Mouse (Mus musculus): ENCODE data around the gene Strada. TPM values are rescaled to one million over a fixed set of nuclear protein-coding genes. Genes with fewer than 3 reads are reported as not detected.
"Not testable (repeated sequence)": the region's sequence is repeated elsewhere in the genome, so short reads cannot be mapped to it uniquely, and the experiment has no call there.

Strada gene
- 1 to 10 TPM; 6.4 to 6.6 TPM for total RNA-seq (2021)

- DNase-seq (ENCODE audit: low spot score), result no peak
- intact Hi-C loops (cut with DNase I), result no loop called here
Measured at GRCm38 (mm10) chr11:106202123-106202465, at the start of gene Strada. Strada (minus strand) TSS chr11:106202168.

- DNase-seq (ENCODE audit: low spot score), result no peak
- intact Hi-C loops (cut with DNase I), result no loop called here
Measured at GRCm38 (mm10) chr11:106249326-106249725, 47.4 kb upstream of the Strada start.

- no peak for DNase-seq (ENCODE audit: low spot score)
- intact Hi-C loops (cut with DNase I), result no loop called here
Measured at GRCm38 (mm10) chr11:106246834-106247233, 44.9 kb upstream of the Strada start.

- not testable (repeated sequence) for DNase-seq (ENCODE audit: low spot score)
Measured at GRCm38 (mm10) chr11:106233978-106234377, 32.0 kb upstream of the Strada start.

GRCm38 (mm10) chr11:106220603-106221002 is 18.6 kb upstream of the Strada start:
- intact Hi-C loops (cut with DNase I), result no loop called here
- DNase-seq (ENCODE audit: low spot score), result no peak

More at GRCm38 (mm10) chr11:106233978-106234377, 32.0 kb upstream of the Strada start:
- intact Hi-C loops (cut with DNase I), result not testable (repeated sequence)

GRCm38 (mm10) chr11:106216730-106217490 is 14.9 kb upstream of the Strada start, which contains the start of gene Ddx42:
Ddx42 (plus strand) TSS chr11:106216926.
- intact Hi-C loops (cut with DNase I), result loop anchor here (2.0 kb wide), 1 partner anchor 56 kb away; the partner anchor contains the start of gene Smarcd2
- peak; percentile 84 for DNase-seq (ENCODE audit: low spot score)

GRCm38 (mm10) chr11:106215927-106216729 is 14.2 kb upstream of the Strada start, which contains the start of gene Ccdc47:
Ccdc47 (minus strand) TSS chr11:106216344.
- intact Hi-C loops (cut with DNase I), result loop anchor here (2.0 kb wide), 2 partner anchors 21 to 57 kb away; partner anchors contain the start of gene Smarcd2
- peak; percentile 93 for DNase-seq (ENCODE audit: low spot score)

GRCm38 (mm10) chr11:106215450-106215859 is 13.5 kb upstream of the Strada start:
- no peak for DNase-seq (ENCODE audit: low spot score)
- intact Hi-C loops (cut with DNase I), result loop anchor here (2.0 kb wide), 1 partner anchor 21 kb away; no protein-coding TSS in a partner anchor

GRCm38 (mm10) chr11:106214856-106215255 is 12.9 kb upstream of the Strada start:
- DNase-seq (ENCODE audit: low spot score), result no peak
- intact Hi-C loops (cut with DNase I), result loop anchor here (2.0 kb wide), 1 partner anchor 20 kb away; no protein-coding TSS in a partner anchor

GRCm38 (mm10) chr11:106212771-106213170 is 10.8 kb upstream of the Strada start:
- DNase-seq (ENCODE audit: low spot score), result no peak
- intact Hi-C loops (cut with DNase I), result no loop called here

GRCm38 (mm10) chr11:106201337-106202122 is 438 bp downstream of the Strada start:
- DNase-seq (ENCODE audit: low spot score), result no peak
- intact Hi-C loops (cut with DNase I), result no loop called here

GRCm38 (mm10) chr11:106200756-106201155 is 1.2 kb downstream of the Strada start:
- DNase-seq (ENCODE audit: low spot score), result no peak
- intact Hi-C loops (cut with DNase I), result no loop called here

GRCm38 (mm10) chr11:106199997-106200396 is 2.0 kb downstream of the Strada start:
- DNase-seq (ENCODE audit: low spot score); intact Hi-C loops (cut with DNase I): not testable (repeated sequence)

- intact Hi-C loops (cut with DNase I), result no loop called here
- DNase-seq (ENCODE audit: low spot score), result no peak
Measured at GRCm38 (mm10) chr11:106198277-106198676, 3.7 kb downstream of the Strada start.

- intact Hi-C loops (cut with DNase I), result loop anchor here (2.0 kb wide), 1 partner anchor 19 kb away; no protein-coding TSS in a partner anchor
- no peak for DNase-seq (ENCODE audit: low spot score)
Measured at GRCm38 (mm10) chr11:106195341-106195740, 6.6 kb downstream of the Strada start.

GRCm38 (mm10) chr11:106194891-106195290 is 7.1 kb downstream of the Strada start:
- intact Hi-C loops (cut with DNase I), result loop anchor here (2.0 kb wide), 1 partner anchor 20 kb away; no protein-coding TSS in a partner anchor
- no peak for DNase-seq (ENCODE audit: low spot score)

GRCm38 (mm10) chr11:106194155-106194541 is 7.8 kb downstream of the Strada start:
- intact Hi-C loops (cut with DNase I), result loop anchor here (2.0 kb wide), 1 partner anchor 21 kb away; no protein-coding TSS in a partner anchor

GRCm38 (mm10) chr11:106193371-106194154 is 8.4 kb downstream of the Strada start:
- intact Hi-C loops (cut with DNase I), result loop anchor here (2.0 kb wide), 1 partner anchor 21 kb away; no protein-coding TSS in a partner anchor
- peak; percentile 93 for DNase-seq (ENCODE audit: low spot score)

More at GRCm38 (mm10) chr11:106194155-106194541, 7.8 kb downstream of the Strada start:
- no peak for DNase-seq (ENCODE audit: low spot score)
